Mouse (Mus musculus): ENCODE results near the gene Cald1. TPM values are rescaled to one million over a fixed set of nuclear protein-coding genes. Genes with fewer than 3 reads are reported as not detected.

Cald1 gene
- polyA plus RNA-seq, 2 experiments = 24.9 to 45.1 TPM

DNA sequence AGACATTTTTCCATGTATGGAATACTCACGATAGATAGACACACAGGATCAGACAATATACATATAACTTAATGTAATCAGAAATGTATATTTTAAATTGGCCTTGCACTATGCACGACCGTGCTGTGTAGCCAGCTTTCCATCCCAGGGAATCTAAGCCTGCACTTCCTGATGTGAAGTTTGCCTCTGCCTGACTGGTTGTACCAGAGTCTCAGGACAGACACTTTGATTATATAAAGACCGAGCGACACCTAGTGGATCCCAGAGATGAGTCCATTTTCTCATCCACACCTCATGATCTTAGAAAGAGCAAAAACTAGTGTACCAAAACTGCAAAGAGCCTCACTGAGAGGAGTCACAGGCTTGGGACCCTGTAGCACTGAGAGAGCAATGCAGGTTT is 156.1 kb downstream of the Cald1 start:
- no peak overlapping the region for H3K4me3 ChIP-seq (ENCODE audit: insufficient read depth in 1 of 2, low read depth in 2 of 2, low read length in 2 of 2)
- H3K9me3 ChIP-seq (ENCODE audit: control insufficient read depth, low read length) = no peaks in the 10 kb centered on the region
- H3K27ac ChIP-seq = no peak overlapping the region
- no peaks in the 10 kb centered on the region for H3K36me3 ChIP-seq (replicated peaks; ENCODE audit: control insufficient read depth, insufficient read depth, low read depth)
- ATAC-seq (ENCODE audit: insufficient read depth) (no peak), DNase-seq (ENCODE audit: low read depth in 3 of 3, low spot score in 3 of 3) (peak; percentile 16 to 24 (median 18))
- TF ChIP-seq EP300 (IDR thresholded peaks at IDR 0.05; ENCODE audit: low read depth) (no peak), CTCF (IDR thresholded peaks at IDR 0.05; ENCODE audit: low read depth) (peak; percentile 58)
- H3K4me1 ChIP-seq (replicated peaks; ENCODE audit: control insufficient read depth in 2 of 2, insufficient read depth in 2 of 2, low read length in 1 of 2) = peaks cover 0 to 3% of the 10 kb centered on the region in 2 experiments; a peak in 1 of 4 replicates
- H3K9ac ChIP-seq (replicated peaks) = no peak overlapping the region
- no peak overlapping the region for H3K4me2 ChIP-seq (ENCODE audit: low read depth)
- WGBS (ENCODE audit: insufficient replicate concordance) = 23% methylated on average over 5 of the region's 5 CpGs
- no peaks in the 10 kb centered on the region for H3K27me3 ChIP-seq (ENCODE audit: control insufficient read depth, insufficient read depth, low read length)

DNA sequence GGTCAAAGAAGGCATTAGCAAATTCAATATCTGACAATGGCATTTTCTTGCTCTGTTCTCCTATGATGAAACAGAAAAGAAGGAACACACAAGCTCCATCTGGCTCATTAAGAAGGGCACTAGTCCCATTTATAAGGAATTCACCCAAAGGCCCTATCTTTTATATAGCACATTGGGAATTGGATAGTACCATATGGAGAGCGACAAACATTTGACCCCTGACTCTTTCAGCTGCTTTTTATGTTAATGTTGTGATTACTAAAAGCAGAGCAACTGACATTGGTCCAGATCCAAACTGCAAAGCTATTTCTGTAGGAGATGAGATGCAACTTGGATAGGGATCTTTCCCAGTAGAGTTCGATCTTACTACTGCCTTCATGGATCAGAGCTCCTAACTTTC is 160.0 kb downstream of the Cald1 start:
- Histone ChIP-seq H3K4me3 (ENCODE audit: insufficient read depth in 1 of 2, low read depth in 2 of 2, low read length in 2 of 2) (no peak overlapping the region), H3K9ac (replicated peaks) (no peak overlapping the region), H3K36me3 (replicated peaks; ENCODE audit: control insufficient read depth, insufficient read depth, low read depth) (no peaks in the 10 kb centered on the region), H3K9me3 (ENCODE audit: control insufficient read depth, low read length) (no peaks in the 10 kb centered on the region), H3K27me3 (ENCODE audit: control insufficient read depth, insufficient read depth, low read length) (no peaks in the 10 kb centered on the region), H3K4me2 (ENCODE audit: low read depth) (no peak overlapping the region), H3K4me1 (replicated peaks; ENCODE audit: control insufficient read depth in 2 of 2, insufficient read depth in 2 of 2, low read length in 1 of 2) (no peaks in the 10 kb centered on the region), H3K27ac (no peak overlapping the region)
- TF ChIP-seq CTCF (IDR thresholded peaks at IDR 0.05; ENCODE audit: low read depth) = no peak
- ATAC-seq (ENCODE audit: insufficient read depth) (no peak), DNase-seq (ENCODE audit: low read depth in 3 of 3, low spot score in 3 of 3) (no peak)
- 80% methylated on average over 2 of the region's 2 CpGs for WGBS (ENCODE audit: insufficient replicate concordance)

DNA sequence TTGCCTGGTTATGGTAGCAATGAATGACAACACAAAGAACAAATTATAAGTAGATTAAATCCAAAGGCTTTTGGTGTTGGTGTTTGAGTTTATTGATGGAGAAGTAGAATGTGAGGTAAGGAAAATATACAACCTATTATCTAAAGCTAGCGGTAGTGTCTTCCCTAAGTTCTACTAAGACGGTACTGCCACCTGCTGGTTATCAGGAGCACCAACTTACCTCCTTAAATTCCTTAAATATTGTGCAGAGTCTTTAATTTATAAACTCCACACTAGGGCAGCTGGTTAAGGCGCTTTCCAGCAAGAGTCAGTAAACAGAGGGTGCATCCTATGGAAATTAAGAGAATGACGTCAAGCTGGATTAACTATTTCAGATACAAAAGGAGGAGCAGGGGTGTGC is 161.7 kb downstream of the Cald1 start:
- Histone ChIP-seq H3K9me3 (ENCODE audit: control insufficient read depth, low read length) (no peaks in the 10 kb centered on the region), H3K27me3 (ENCODE audit: control insufficient read depth, insufficient read depth, low read length) (no peaks in the 10 kb centered on the region), H3K27ac (no peak overlapping the region), H3K4me3 (ENCODE audit: insufficient read depth in 1 of 2, low read depth in 2 of 2, low read length in 2 of 2) (no peak overlapping the region), H3K9ac (replicated peaks) (no peak overlapping the region), H3K4me1 (replicated peaks; ENCODE audit: control insufficient read depth in 2 of 2, insufficient read depth in 2 of 2, low read length in 1 of 2) (no peaks in the 10 kb centered on the region), H3K4me2 (ENCODE audit: low read depth) (no peak overlapping the region), H3K36me3 (replicated peaks; ENCODE audit: control insufficient read depth, insufficient read depth, low read depth) (no peaks in the 10 kb centered on the region)
- 31% methylated on average over 4 of the region's 4 CpGs for WGBS (ENCODE audit: insufficient replicate concordance)
- no peak for TF ChIP-seq EP300 (IDR thresholded peaks at IDR 0.05; ENCODE audit: low read depth)
- peak; percentile 61 for TF ChIP-seq CTCF (IDR thresholded peaks at IDR 0.05; ENCODE audit: low read depth)
- DNase-seq (ENCODE audit: low read depth in 3 of 3, low spot score in 3 of 3) (peak in 2 of 3 experiments; percentile 38 to 41), ATAC-seq (ENCODE audit: insufficient read depth) (no peak)

DNA sequence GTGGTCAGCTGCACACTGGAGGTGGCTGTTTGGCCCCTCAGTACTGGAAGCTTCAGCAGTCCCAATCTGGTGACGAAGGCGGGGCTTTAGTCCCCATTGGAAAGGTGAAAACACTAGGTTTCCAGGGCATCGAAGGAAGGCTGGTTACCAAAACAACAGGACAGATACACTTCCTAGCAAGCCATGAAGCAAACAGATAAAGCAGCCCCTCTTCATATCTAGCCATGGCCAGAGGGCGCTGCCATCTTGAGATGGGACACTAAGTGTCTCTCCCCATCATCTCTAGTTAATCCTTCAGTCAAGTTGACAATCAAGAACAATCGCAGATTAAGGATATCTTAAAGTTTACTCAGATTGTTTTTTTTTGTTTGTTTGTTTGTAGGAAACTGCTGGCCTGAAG is 167.4 kb downstream of the Cald1 start:
- Histone ChIP-seq H3K4me2 (ENCODE audit: low read depth) (no peak overlapping the region), H3K9me3 (ENCODE audit: control insufficient read depth, low read length) (no peaks in the 10 kb centered on the region), H3K36me3 (replicated peaks; ENCODE audit: control insufficient read depth, insufficient read depth, low read depth) (no peaks in the 10 kb centered on the region), H3K27ac (no peak overlapping the region), H3K9ac (replicated peaks) (no peak overlapping the region), H3K4me3 (ENCODE audit: insufficient read depth in 1 of 2, low read depth in 2 of 2, low read length in 2 of 2) (no peak overlapping the region), H3K4me1 (replicated peaks; ENCODE audit: control insufficient read depth in 2 of 2, insufficient read depth in 2 of 2, low read length in 1 of 2) (peaks cover 4 to 6% of the 10 kb centered on the region in 2 experiments; a peak in 2 of 4 replicates), H3K27me3 (ENCODE audit: control insufficient read depth, insufficient read depth, low read length) (no peaks in the 10 kb centered on the region)
- ATAC-seq (ENCODE audit: insufficient read depth) (no peak), DNase-seq (ENCODE audit: low read depth in 3 of 3, low spot score in 3 of 3) (no peak)
- TF ChIP-seq CTCF (IDR thresholded peaks at IDR 0.05; ENCODE audit: low read depth) (no peak), EP300 (IDR thresholded peaks at IDR 0.05; ENCODE audit: low read depth) (peak; percentile 33; the same call in 1 of the 2 replicates)
- WGBS (ENCODE audit: insufficient replicate concordance) = 52% methylated on average over 5 of the region's 5 CpGs

DNA sequence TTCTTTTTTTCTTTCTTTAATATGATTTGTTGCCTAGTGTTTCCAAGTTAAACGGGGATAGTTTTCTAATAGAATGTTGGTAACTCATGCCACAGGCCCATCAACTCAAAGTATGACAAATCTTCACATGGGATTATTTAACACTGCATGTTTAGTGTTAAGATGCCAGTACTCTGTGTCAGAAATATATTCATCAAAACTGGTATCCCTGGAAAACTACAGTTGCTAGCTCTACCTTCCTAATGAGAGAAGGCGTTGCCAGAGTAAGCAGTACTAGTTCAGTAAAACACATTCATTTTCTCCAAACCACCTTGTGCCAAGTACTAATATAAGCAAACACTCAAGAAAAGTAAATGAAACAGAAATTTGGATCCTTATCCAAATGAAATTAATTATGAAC is 171.7 kb downstream of the Cald1 start:
- H3K4me2 ChIP-seq (ENCODE audit: low read depth) = no peak overlapping the region
- no peak for DNase-seq (ENCODE audit: low read depth in 3 of 3, low spot score in 3 of 3)
- H3K4me1 ChIP-seq (replicated peaks; ENCODE audit: control insufficient read depth in 2 of 2, insufficient read depth in 2 of 2, low read length in 1 of 2) = peaks cover 4 to 6% of the 10 kb centered on the region in 2 experiments; a peak in 2 of 4 replicates
- no peak overlapping the region for H3K4me3 ChIP-seq (ENCODE audit: insufficient read depth in 1 of 2, low read depth in 2 of 2, low read length in 2 of 2)
- no peak for ATAC-seq (ENCODE audit: insufficient read depth)
- TF ChIP-seq EP300 (IDR thresholded peaks at IDR 0.05; ENCODE audit: low read depth) (no peak), CTCF (IDR thresholded peaks at IDR 0.05; ENCODE audit: low read depth) (no peak)
- H3K27ac ChIP-seq = no peak overlapping the region
- H3K9ac ChIP-seq (replicated peaks) = no peak overlapping the region
- H3K27me3 ChIP-seq (ENCODE audit: control insufficient read depth, insufficient read depth, low read length) = no peaks in the 10 kb centered on the region
- WGBS (ENCODE audit: insufficient replicate concordance) = 70% methylated on average over 2 of the region's 2 CpGs
- no peaks in the 10 kb centered on the region for H3K9me3 ChIP-seq (ENCODE audit: control insufficient read depth, low read length)
- no peaks in the 10 kb centered on the region for H3K36me3 ChIP-seq (replicated peaks; ENCODE audit: control insufficient read depth, insufficient read depth, low read depth)
